Mouse (Mus musculus) CD4-positive, CD25-positive, alpha-beta regulatory T cell, adult 4 months (primary cell): ENCODE data around the gene Emc9. TPM values are rescaled to one million over a fixed set of nuclear protein-coding genes. Genes with fewer than 3 reads are reported as not detected.
A peak's percentile ranks its signal among the peaks of the same experiment; 100 is the strongest.

ENCODE experiments used
- ATAC-seq: one replicate; pipeline ENCODE4 v1.8.0; 2017
- polyA plus RNA-seq, 2 experiments: library from polyadenylated mRNA; unstranded; fragments of 100-300 nt; shearing (Covaris generic); gene quantifications; one replicate each; pipeline ENCODE4 v1.2.1; 2017

Emc9 gene
- polyA plus RNA-seq, 2 experiments from 2014 or later: 20.9 to 22.9 TPM

DNA sequence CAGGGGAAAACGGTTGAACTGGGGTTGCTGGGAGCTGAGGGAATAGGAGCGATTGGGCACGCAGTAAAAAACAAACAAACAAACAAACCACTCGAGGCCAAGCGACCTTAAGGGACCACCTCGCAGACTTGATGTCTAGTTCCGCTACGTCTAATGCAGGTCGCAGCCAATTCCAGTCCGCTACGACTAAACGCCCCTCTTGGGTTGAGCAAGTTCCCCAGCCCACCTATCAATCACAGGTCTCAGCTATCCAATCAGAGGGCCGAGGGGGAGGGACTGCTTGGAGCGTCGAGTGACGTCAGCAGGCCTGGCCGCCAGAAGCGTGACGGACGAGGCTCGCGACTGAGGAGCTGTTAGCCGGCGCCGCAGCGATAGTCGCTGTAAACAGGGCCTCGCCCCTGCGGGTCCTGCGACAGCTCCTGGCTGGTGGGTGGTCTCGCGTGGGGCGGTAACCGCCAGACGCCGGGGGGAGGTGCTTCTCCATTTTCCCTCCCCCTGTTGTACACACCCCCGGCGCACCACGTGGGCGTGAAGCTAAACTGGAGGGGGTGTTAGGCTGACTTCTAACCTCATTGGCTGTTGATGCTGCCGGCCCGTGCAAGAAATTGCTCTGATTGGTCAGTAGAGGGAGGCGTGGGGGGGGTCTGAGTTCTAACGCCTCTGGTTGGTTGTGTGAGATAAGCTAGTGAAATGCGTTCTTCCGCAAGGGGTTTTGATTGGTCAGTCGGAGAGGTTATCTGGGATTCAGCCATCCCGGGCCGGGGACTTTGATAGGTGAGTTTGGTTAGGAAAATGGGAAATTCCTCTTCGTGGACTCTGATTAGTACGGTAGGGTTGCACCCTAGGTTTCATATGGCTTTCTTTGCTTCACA lies 24.7 kb downstream of the Emc9 start, which contains the start of gene A730061H03Rik:
A730061H03Rik (minus strand) TSS at position 205 of the 872 bp plus-strand sequence.
- ATAC-seq: peak; percentile 86

DNA sequence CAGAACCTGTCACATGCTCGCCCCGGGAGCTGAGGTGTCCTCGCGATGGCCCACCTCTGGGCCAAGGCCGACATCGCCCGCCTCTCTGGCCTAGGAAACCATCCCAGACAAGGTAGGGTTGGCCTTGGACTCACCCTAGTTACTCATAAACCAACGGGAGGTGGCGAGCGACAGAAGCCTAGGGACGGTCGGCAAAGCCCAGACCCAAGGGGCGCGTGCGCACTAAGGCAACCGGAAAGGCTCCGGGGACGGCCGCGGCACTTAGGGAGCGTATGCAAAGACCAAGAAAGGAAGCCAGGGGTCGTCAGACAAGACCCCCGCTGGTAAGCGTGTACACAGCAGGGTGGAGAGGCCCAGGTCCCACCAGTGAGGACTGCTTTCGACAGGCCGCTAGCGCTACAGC lies 25.3 kb downstream of the Emc9 start, which contains the start of gene Dcaf11:
Dcaf11 (plus strand) TSS at position 208 of the 403 bp plus-strand sequence.
- peak; percentile 37 for ATAC-seq

DNA sequence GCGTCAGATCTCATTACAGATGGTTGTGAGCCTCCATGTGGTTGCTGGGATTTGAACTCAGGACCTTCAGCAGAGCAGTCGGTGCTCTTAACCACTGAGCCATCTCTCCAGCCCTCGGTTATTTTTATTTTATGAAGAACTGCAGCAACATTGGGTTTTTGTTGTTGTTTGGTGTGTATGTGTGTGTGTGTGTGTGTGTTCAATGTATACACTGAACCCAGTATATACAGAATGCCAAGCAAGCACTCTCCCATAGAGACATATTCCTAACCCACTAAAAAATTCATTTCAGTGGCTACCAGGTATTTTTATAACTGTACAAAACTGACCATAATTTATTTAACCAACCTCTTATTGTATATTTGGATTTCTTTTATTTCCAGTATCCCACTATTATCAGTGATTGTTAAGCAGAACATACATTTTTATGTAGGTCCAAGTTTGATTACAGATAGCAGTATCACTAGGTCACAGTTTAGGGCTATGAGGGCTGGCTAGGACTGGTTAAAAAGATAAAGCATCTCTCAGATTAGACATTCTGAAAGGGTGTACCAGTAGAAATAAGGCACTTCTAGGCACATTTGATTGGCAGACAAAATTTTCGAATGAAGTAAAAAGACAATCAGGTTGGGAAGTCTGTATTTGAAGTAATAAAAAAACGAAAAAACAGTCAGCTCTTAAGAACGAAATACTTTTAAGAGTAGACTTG lies 26.2 kb downstream of the Emc9 start:
- ATAC-seq: no peak

DNA sequence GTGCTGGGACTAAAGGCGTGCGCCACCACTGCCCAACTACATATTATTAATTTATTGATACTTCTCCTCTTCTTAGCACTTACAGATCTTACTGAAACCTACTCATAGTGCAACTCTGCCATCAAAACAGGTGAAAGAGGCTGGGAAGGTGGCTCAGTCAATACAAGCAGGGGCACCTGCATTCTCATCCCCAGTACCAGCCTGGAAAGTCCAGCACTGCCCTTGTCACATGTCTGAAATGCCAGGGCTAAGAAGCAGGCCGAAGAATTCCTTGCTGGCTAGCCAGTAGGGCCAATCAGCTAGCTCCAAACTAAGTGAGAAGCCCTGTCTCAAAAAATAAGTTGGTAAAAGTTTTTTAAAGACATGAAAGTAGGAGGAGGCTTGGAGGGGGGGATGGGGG lies 27.5 kb downstream of the Emc9 start:
- no peak for ATAC-seq

DNA sequence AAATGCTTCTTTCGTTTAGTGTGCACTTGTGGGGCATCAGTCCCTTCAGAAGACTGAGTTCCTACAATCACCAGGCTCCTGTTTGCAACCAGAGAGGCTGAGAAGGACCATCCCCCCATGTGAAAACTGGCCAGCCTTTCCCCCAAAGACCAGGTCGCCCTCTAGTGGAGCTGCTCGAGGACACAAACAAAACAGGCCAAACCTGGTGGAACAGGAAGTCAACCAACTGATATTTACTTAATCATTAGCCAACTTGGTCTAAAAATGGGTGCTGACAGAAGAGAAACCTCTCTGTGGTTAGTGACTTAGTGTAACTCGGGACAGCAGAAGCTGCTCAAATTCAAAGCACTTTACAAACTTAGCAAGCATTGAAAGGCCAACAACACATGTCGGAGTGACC lies 28.1 kb downstream of the Emc9 start:
- ATAC-seq: peak; percentile 10

DNA sequence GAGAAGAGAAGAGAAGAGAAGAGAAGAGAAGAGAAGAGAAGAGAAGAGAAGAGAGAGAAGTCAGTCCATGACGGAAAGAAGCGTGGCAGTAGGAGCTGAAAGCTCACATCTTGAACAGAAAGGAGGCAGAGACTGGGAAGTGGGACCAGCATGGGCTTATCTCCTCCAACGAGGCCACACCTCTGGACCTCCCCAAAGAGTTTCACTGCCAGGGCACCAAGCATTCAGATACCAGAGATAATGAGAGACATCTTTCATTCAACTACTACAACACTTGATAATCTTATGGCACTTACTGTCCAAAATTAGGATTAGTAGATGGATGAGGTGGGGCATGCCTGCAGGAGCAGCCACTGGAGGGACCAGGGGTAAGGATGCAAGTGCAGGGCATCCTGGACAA lies 29.3 kb downstream of the Emc9 start:
- no peak for ATAC-seq

DNA sequence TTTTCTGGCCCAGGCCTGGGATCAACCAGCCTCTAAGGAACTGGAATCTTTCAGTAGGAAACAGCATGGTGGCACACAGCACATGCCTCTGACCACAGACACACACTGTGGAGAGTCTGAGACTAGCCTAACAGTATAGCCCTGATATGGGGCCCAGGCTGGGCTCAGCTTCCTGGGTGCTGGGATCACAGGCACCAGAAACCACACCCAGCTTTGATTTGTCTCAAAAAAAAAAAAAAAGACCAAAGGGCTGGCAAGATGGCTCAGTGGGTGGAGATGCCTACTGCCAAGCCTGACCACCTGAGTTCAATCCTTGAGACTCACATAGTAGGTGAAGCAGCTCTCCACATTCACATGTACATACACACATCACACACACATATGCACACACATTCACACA lies 30.5 kb downstream of the Emc9 start:
- ATAC-seq: no peak

DNA sequence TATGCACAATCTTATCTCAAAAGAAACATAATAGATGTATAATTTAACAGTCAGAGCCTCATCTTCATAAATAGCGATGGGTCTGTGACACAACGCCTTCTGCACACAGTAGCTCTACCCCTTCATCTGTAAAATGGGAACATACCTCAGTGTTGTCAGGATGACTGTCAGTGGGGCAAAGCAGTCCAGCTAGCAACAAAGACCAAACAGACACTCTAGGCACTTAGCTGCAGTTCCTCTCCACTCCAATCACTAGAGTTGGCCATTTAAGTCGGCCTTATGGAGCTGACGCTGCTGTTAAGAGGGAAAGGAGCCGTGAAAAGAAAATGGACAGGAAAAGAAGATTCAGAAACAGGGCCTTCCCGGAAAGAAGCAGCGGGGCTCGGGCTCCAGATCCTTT lies 33.3 kb downstream of the Emc9 start:
- no peak for ATAC-seq

DNA sequence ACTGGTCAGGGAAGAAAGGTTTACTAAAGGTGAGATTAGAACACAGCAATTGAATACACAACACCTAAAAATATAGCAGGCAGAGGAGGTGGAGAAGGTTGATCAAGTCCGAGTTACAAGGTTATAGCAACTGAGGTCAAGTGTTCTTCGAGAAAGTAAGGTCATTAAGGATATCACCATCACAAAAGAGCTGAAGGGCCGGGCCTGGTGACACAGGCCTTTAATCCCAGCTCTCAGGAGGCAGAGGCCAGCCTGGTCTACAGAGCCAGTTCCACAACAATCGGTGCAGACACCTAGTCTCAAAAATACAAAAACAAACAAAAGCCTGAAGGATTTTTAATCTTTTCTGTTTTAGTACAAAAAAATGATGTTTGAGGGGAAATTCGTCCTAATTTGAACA lies 33.8 kb downstream of the Emc9 start:
- ATAC-seq: no peak

DNA sequence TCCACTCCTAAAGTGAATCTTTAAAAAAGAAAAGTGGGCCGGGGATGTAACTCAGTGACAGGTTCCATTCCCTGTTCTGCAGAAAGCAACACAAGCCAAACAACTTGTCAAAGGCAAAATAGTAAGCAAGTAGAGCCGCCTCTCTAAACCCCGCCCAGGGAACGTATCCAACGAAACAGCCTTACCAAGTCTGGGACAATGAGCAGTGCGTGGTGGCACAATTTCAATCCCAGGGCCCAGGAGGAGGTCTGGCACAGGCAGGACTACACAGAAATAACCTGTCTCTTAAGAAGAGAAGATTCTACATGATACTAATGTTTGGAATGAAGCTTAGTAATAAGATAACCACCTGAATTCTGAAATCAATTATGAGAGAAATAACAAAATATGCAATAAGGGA lies 34.9 kb downstream of the Emc9 start:
- no peak for ATAC-seq

DNA sequence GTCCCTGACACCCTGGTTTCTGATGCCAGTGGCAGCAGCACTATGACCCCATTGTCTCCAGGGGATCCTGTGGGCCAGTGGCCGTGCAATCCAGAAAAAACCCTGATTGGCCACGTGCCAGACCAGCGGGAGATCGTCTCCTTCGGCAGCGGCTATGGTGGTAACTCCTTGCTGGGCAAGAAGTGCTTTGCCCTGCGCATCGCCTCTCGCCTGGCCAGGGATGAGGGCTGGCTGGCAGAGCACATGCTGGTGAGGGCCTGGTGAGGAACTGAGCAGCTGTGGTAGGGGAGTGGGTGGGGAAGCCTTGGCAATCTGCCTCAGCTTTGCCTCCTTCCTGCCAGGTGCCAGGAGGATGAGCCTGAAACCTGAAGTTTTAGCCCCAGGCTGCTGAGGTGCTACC lies 40.8 kb downstream of the Emc9 start:
- no peak for ATAC-seq

DNA sequence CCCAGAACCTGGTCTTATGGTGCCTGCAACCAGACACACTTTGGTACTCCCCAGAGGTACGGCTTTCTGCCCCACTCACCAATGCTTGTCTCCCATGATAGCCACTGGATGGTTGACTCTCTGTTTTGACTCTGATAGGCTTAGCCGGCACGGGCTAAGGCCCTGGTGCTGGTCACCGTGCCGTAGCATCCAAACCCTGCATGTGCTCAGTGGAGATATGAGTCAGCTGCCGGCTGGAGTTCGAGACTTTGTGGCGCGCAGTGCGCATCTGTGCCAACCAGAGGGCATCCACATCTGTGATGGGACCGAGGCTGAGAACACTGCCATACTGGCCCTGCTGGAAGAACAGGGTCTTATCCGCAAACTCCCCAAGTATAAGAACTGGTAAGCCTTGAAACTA lies 42.8 kb downstream of the Emc9 start:
- no peak for ATAC-seq

DNA sequence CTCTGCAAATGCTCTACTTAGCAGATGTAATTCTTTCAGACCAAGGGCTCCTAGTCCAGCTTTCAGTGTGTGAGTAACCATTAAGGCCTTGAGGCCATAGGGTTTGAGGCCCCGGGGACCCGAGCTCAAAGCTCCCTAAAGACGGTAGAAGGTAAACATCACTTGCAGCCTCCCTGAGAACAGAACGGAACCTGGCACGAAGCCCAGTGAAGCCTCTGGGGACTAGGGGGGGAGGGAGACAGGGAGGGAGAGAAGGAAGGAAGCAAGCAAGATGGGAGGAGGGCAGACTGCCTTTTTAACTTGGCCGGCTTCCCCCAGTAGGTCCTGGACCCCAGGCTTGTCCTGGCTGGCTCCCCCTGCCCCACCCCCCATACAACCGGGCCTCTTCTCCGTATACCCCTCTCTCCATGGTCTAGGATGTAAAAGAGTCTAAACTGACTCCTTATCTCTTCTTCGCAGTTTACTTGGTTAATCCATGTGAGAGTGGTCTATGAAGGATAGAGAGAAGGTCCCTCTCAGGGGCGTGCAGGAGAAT lies 44.2 kb downstream of the Emc9 start:
- peak; percentile 48 for ATAC-seq

DNA sequence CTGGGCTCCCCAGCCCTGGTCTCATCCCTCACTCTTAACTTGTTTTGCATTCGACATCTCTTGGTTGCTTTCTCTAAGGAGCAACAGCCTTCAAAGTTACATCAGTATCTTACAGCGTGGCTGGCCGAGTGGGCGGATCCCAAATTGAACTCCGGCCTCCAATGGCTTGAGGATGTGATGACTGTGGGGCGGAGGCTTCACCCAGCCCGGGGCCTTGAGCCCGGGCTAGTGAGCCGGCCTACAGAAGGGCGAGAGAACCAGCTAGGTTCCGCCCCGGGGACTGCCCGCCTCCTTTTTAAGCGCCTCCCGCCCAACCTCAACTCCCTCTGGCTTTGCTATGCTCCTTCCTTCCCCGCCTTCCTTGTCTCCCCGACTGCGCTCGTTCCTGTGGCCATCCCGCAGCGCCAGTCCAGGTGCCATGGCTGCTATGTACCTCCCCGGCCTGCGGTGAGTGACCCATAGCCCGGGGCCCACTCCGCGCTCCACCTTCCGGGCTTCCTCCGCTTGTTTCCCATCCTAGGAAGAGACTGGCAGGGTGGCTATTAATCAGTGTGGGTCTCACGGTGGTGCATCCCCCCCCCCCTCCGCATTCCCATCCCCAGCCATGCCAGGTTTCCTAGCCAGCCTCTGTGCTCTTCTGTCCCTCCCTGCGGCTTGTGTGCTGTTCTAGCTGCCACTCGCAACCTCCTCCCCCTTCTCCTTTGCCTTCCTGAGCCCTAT lies 44.9 kb downstream of the Emc9 start, which contains the start of gene Pck2:
Pck2 (plus strand) TSS at position 200 of the 720 bp plus-strand sequence.
- ATAC-seq: peak; percentile 83

DNA sequence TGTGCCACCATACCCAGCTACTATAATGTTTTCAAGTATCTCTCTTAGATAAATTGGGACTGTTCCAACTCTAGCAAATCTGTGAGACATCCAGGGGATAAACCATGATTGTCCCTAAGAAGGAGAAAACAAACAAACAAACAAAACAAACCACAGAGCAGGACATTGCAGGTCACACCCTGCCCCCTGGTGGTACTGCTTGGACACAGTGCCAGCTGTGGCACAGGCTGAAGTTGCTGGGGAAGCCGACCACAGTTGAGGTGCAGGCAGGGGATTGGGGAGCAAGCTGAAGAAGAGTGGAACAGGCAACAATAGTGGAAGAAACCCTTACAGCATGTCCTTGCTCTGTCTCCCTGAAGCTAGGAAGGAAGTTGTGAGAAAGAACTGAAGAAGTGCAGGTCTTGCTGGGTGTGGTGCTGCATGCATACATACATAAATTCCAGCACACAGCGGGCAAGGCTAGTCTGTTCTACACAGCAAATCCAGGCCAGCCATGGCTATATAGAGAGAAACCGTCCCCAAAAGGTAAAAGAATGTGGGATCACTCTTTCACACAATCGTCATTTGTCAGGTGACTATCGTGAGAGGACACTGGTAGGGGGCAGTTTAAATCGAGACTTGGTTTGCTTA lies 48.9 kb downstream of the Emc9 start:
- ATAC-seq: no peak

Other genes starting within 250 kb of the Emc9 start
- gene Dhrs4, start 106.5 kb downstream of the Emc9 start, polyA plus RNA-seq: 10 to 100 TPM; 41.9 to 49.5 TPM
- gene Carmil3, start 94.7 kb downstream of the Emc9 start, polyA plus RNA-seq: not detected
- gene Cpne6, start 74.9 kb downstream of the Emc9 start, polyA plus RNA-seq: not detected
- under 1 TPM in 1 of 2 experiments, not detected in 1; 0.07 TPM for gene Nrl, start 60.3 kb downstream of the Emc9 start, polyA plus RNA-seq
- 10 to 100 TPM; 37.3 to 57.7 TPM for gene Pck2, start 45.0 kb downstream of the Emc9 start, polyA plus RNA-seq
- gene Dcaf11, start 25.3 kb downstream of the Emc9 start, polyA plus RNA-seq: 100 to 1,000 TPM; 103 to 125 TPM
- 1 to 10 TPM; 3.3 to 7.1 TPM for gene A730061H03Rik, start 24.9 kb downstream of the Emc9 start, polyA plus RNA-seq
- gene Fitm1, start 9.7 kb downstream of the Emc9 start, polyA plus RNA-seq: not detected
- 100 to 1,000 TPM; 664 to 711 TPM for gene Psme1, start 7.2 kb downstream of the Emc9 start, polyA plus RNA-seq
- gene Psme2, start 5.8 kb upstream of the Emc9 start, polyA plus RNA-seq: 100 to 1,000 TPM; 853 to 877 TPM
- gene Rnf31, start 6.4 kb upstream of the Emc9 start, polyA plus RNA-seq: 10 to 100 TPM; 35.5 to 47.2 TPM
- gene Irf9, start 18.3 kb upstream of the Emc9 start, polyA plus RNA-seq: 100 to 1,000 TPM; 168 to 222 TPM
- 10 to 100 TPM; 14.5 to 22.1 TPM for gene Rec8, start 32.7 kb upstream of the Emc9 start, polyA plus RNA-seq
- gene Ipo4, start 50.7 kb upstream of the Emc9 start, polyA plus RNA-seq: 10 to 100 TPM; 33.4 to 42.0 TPM
- gene Gm49378, start 52.6 kb upstream of the Emc9 start, polyA plus RNA-seq: under 1 TPM in 1 of 2 experiments, not detected in 1; 0.98 TPM
- gene Tm9sf1, start 58.5 kb upstream of the Emc9 start, polyA plus RNA-seq: 10 to 100 TPM; 39.7 to 46.7 TPM
- 1 to 10 TPM in 1 of 2 experiments, under 1 TPM in 1; 0.69 to 1.3 TPM for gene Tssk4, start 64.9 kb upstream of the Emc9 start, polyA plus RNA-seq
- gene Mdp1, start 75.2 kb upstream of the Emc9 start, polyA plus RNA-seq: 100 to 1,000 TPM in 1 of 2 experiments, 10 to 100 TPM in 1; 92.4 to 106 TPM
- 10 to 100 TPM; 29.8 to 34.1 TPM for gene Gmpr2, start 86.6 kb upstream of the Emc9 start, polyA plus RNA-seq
- 100 to 1,000 TPM; 338 to 343 TPM for gene Nedd8, start 86.8 kb upstream of the Emc9 start, polyA plus RNA-seq
- 10 to 100 TPM; 26.4 to 29.2 TPM for gene Tinf2, start 96.5 kb upstream of the Emc9 start, polyA plus RNA-seq
- gene Tgm1, start 128.6 kb upstream of the Emc9 start, polyA plus RNA-seq: not detected
- 10 to 100 TPM; 70.5 to 94.7 TPM for gene Rabggta, start 137.0 kb upstream of the Emc9 start, polyA plus RNA-seq
- 10 to 100 TPM; 40.8 to 46.5 TPM for gene Dhrs1, start 160.4 kb upstream of the Emc9 start, polyA plus RNA-seq
- 1 to 10 TPM; 3.6 to 5.8 TPM for gene Nop9, start 160.4 kb upstream of the Emc9 start, polyA plus RNA-seq
- gene Cideb, start 173.2 kb upstream of the Emc9 start, polyA plus RNA-seq: not detected
- gene Ltb4r2, start 176.1 kb upstream of the Emc9 start, polyA plus RNA-seq: under 1 TPM in 1 of 2 experiments, not detected in 1; 0.08 TPM
- gene Ltb4r1, start 180.7 kb upstream of the Emc9 start, polyA plus RNA-seq: 1 to 10 TPM; 4.1 to 4.5 TPM
- gene Adcy4, start 198.8 kb upstream of the Emc9 start, polyA plus RNA-seq: 1 to 10 TPM in 1 of 2 experiments, not detected in 1; 1.0 TPM
- gene Ripk3, start 203.6 kb upstream of the Emc9 start, polyA plus RNA-seq: 10 to 100 TPM; 80.3 to 81.9 TPM
- not detected for gene Nfatc4, start 237.8 kb upstream of the Emc9 start, polyA plus RNA-seq